Mouse (Mus musculus) heart, adult 8-10 months (tissue): ENCODE measurements at regions not wholly inside any gene's neighbourhood (a gene's known extent, or its start where the extent isn't known, plus 50 kb on each side); places are given as distances from the start of the nearest gene placed in this dataset.
"Not testable (repeated sequence)": the region's sequence is repeated elsewhere in the genome, so short reads cannot be mapped to it uniquely, and the experiment has no call there.

Experiments used
- DNase-seq: peaks from one replicate; pipeline ENCODE4 v3.0.0; 2022; ENCODE audit warnings: low spot score

GRCm38 (mm10) chr2:85280580-85280979 is 58.5 kb downstream of the Olfr987 start:
- no peak for DNase-seq

DNA sequence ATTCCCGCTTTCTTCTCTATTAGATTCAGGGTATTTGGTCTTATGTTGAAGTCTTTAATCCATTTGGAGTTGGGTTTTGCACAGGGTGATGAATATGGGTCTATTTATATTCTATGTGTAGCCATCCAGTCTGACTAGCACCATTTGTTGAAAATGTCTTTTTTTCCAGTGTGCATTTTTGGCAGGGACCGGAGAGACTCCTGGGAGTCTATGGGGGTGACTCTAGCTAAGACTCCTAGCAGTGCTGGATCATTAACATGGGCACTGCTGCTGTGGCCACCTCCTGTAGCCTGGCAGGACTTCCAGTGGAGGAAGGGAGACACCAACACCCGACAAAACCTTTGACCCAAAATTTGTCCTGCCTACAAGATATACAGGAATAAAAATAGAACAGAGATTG is 61.0 kb downstream of the Olfr987 start:
- DNase-seq: no peak

DNA sequence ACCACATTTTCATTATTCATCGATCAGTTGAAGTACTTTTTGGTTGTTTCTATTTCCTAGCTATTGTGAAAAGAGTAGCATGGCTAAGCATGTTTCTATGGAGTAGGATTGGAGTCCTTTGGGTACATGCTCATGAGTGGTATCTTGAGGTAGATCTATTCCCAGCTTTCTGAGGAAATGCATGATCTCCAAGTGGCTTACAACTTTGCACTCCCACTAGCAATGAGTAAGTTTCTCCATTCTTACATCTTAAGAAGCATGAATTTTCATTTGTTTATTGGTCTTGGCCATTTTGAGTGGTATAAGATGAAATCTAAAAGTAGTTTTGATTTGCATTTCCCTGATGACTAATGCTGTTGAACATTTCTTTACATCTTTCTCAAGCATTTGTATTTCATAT is 61.7 kb downstream of the Olfr987 start:
- DNase-seq: no peak

- not testable (repeated sequence) for DNase-seq
These were observed 69.8 kb upstream of the Lrrc55 start for GRCm38 (mm10) chr2:85266813-85267212.

- DNase-seq: no peak
These were observed 68.7 kb upstream of the Lrrc55 start for GRCm38 (mm10) chr2:85265667-85266066.

DNA sequence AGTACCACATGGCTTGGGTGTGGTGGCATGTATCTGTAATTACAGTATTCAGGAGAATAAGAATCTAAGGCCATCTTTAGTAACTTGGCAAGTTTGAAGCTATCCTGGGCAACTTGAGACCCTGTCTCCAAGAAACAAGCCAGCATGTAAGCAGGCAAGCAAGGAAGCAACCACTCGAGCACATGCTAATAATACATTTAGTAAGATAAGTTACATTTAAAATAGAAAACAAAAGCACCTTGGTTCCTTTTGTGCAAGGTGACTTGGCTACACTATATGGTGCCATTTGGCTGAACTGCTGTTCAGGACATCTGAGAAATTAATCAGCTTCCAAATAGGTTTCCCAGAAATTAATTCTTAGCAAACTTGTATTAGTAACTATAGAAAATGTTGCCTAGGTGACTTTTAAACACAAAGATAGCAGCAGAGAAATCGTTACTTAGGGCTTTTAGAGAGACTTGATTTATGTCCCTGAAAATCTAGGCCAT is 68.1 kb upstream of the Lrrc55 start:
- peak; percentile 73 for DNase-seq

GRCm38 (mm10) chr2:85257356-85257755 is 60.4 kb upstream of the Lrrc55 start:
- DNase-seq: no peak

DNA sequence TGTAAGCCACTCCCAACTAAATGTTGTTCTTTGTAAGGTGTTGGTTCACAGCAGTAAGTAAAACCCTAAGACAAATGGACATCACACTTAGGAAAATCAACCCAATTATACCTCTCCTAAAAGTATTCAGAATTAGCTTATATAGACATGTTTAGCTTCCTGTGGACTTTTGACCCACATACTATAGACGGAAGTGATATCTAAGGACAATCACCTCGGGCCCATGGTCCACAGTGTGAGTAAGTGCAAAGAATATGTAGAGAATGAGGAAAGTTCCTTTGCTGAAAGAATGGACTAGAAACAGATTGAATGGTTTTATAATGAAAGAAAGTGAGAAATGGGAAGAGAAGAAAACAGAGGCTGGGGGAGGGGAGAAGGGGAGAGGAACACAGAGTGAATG is 58.6 kb upstream of the Lrrc55 start:
- DNase-seq: no peak

DNA sequence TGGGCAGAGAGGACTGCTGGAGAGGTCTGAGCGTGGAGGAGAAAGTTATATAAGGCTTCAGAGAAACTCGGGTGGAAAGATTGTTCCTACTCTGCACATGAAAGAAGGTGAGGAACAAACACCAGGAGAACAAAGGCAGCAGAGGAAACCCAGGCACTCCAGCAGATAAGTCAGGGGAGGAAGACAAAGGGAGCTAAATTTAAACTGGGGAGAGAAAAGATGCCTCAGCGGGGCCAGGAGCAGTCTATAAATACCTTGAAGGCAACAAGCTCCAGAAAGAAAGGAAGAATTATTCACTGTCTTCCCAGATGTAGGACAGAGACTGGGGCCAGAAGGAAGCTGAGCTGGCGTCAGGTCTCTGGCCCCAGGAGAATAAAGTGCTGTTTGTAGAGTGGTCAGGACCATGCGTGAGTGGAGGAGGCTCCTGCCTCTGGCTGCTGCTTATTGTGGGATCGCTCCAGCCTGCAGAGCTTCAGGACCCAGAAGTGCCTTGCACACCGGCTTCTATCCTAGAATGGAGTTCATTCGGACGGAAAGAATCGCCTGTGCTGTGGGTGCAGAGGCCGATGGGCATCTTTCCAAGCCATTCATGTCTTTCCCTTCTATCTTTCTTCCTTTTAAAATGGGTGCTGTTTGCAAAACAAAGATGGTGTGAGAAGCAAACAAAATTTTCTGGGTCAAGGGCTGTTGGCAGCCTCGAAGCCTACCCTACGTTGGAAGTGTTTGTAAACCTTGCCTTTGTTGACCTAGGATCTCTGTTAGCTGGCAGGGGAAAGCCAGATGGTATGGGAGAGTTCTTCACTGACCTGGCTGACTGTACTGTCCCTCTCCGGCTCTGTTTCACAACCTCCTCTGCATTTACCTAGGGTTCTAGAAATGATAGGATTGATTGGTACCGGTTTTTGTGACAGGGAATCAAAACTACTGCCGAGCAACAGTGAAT is 55.6 kb upstream of the Lrrc55 start:
- peak; percentile 52 for DNase-seq

- peak; percentile 61 for DNase-seq
These were observed 53.1 kb upstream of the Lrrc55 start for GRCm38 (mm10) chr2:85250026-85250560.
